Mouse (Mus musculus) limb, embryonic 13.5 days (tissue): Measurements from ENCODE around the gene Pigv. TPM values are rescaled to one million over a fixed set of nuclear protein-coding genes. Genes with fewer than 3 reads are reported as not detected.

Experiments used
- ATAC-seq: fragments of 200-750 bp; cut with Nextera tagmentation; 2 replicates; pipeline ENCODE4 v1.8.0; 2017; ENCODE audit warnings: low read depth, moderate number of reproducible peaks, moderate TSS enrichment; ENCODE audit not compliant: low FRiP score
- H3K27ac ChIP-seq: fragments of 300-500 bp; sonication (generic); 2 replicates; pipeline ENCODE4 v1.5.1; 2015; ENCODE audit warnings: inconsistent platforms, mild to moderate bottlenecking, moderate library complexity
- H3K27me3 ChIP-seq: fragments of 300-500 bp; sonication (generic); 2 replicates; pipeline ENCODE4 v1.6.1; 2015; ENCODE audit warnings: mild to moderate bottlenecking, inconsistent platforms
- H3K36me3 ChIP-seq: fragments of 300-500 bp; sonication (generic); 2 replicates; pipeline ENCODE4 v1.6.1; 2015; ENCODE audit warnings: inconsistent platforms, mild to moderate bottlenecking, moderate library complexity
- H3K4me1 ChIP-seq: fragments of 300-500 bp; sonication (generic); 2 replicates; pipeline ENCODE4 v1.6.1; 2015; ENCODE audit warnings: inconsistent platforms
- H3K4me2 ChIP-seq: fragments of 300-500 bp; sonication (generic); replicated peaks from 2 replicates; pipeline ENCODE4 v1.6.1; 2015; ENCODE audit warnings: inconsistent platforms, mild to moderate bottlenecking, moderate library complexity
- H3K4me3 ChIP-seq: fragments of 300-500 bp; sonication (generic); 2 replicates; pipeline ENCODE4 v1.5.1; 2015; ENCODE audit warnings: moderate library complexity, mild to moderate bottlenecking, inconsistent platforms
- H3K9ac ChIP-seq: fragments of 300-500 bp; sonication (generic); 2 replicates; pipeline ENCODE4 v1.6.1; 2015; ENCODE audit warnings: mild to moderate bottlenecking, inconsistent platforms
- H3K9me3 ChIP-seq: fragments of 300-500 bp; sonication (generic); 2 replicates; pipeline ENCODE4 v1.6.1; 2016; ENCODE audit warnings: inconsistent platforms
- WGBS: fragments of 180-500 bp; shearing (Covaris S2); methylation state at CpG from one replicate; pipeline ENCODE4 v1.1.7; 2015; 5-methylcytosine and 5-hydroxymethylcytosine counted together
- polyA plus RNA-seq: library from polyadenylated mRNA; unstranded; fragments of >200 nt; fragmentation: Nextera tagmentation; extraction: Ambion mirVana; gene quantifications from 2 replicates; pipeline ENCODE4 v1.2.1, GENCODE M21; 2015

The Pigv gene
- polyA plus RNA-seq, 1 experiment from 2014 or later, result 17.1 TPM

DNA sequence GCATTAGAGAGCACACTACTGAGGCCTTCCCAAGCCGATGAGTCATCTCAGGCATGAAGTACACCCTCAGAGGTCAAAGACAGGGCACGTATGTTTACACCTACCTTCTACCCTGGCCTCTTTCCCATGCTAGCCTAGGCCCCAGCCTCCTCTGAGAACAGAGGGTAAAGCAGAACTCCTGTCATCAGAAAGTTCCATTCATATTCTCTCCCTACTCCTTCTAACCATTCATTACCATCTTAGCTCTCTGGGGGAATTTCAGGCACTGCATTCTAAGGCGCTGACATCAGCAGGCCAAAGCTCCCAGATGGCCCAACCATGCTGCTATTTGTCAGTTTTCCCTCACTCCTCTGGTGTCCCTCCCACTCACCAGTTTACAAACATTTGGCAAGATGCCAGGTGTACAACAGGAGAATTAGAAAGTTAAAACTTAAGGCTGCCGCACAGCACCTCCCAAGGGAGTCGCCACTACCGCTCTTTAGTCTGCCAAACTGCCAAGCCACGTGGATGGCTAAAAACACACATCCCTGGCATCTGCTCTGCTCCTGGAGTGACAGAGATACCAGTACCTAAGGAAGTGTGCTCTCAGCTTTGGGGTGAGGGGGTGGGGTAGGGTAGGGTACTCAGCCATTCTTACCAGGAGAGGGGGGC lies 16.1 kb upstream of the Pigv start:
- 55% methylated on average over 7 of the region's 7 CpGs for WGBS
- no peak; the same call in 1 of the 2 replicates for ATAC-seq
- H3K27me3 ChIP-seq, result no peaks in the 10 kb centered on the region

GRCm38 (mm10) chr4:133687126-133687525 lies 14.7 kb upstream of the Pigv start:
- no peak overlapping the region for H3K4me2 ChIP-seq
- peaks cover 34% of the 10 kb centered on the region for H3K4me1 ChIP-seq
- no peak overlapping the region for H3K4me3 ChIP-seq
- H3K9me3 ChIP-seq, result no peaks in the 10 kb centered on the region
- no peaks in the 10 kb centered on the region for H3K27me3 ChIP-seq
- 87% methylated on average over 5 of the region's 5 CpGs for WGBS
- peaks cover 100% of the 10 kb centered on the region for H3K36me3 ChIP-seq
- H3K27ac ChIP-seq, result no peak overlapping the region
- no peak overlapping the region for H3K9ac ChIP-seq
- no peak for ATAC-seq

More for the DNA sequence above, 16.1 kb upstream of the Pigv start:
- Histone ChIP-seq H3K4me1 (peaks cover 36% of the 10 kb centered on the region), H3K36me3 (peaks cover 100% of the 10 kb centered on the region), H3K9me3 (no peaks in the 10 kb centered on the region), H3K4me2 (no peak overlapping the region), H3K9ac (no peak overlapping the region), H3K4me3 (no peak overlapping the region), H3K27ac (no peak overlapping the region)

DNA sequence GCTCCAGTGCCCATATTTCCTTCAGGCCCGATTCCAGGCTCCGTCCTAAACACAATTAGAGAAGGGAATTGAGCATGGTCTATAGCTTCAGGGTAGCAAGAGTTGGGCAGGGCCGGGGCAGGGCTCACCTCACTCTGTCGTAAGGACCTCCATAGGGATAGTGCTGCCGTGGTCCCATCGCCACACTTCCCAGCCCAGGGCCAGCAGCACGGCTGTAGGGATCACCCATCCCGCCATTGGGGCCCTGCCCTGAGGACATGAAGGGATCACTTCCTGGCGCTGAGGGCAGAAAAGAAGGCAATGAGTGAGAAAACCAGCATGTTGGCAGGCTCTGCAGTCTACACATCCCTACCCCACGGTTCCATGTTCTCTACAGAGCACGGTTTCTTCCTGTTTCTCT lies 14.1 kb upstream of the Pigv start:
- ATAC-seq, result no peak
- Histone ChIP-seq H3K4me2 (no peak overlapping the region), H3K27me3 (no peaks in the 10 kb centered on the region), H3K9me3 (no peaks in the 10 kb centered on the region), H3K36me3 (peaks cover 100% of the 10 kb centered on the region), H3K27ac (no peak overlapping the region), H3K4me1 (peaks cover 30% of the 10 kb centered on the region), H3K9ac (no peak overlapping the region), H3K4me3 (no peak overlapping the region)
- WGBS, result 88% methylated on average over 11 of the region's 11 CpGs

DNA sequence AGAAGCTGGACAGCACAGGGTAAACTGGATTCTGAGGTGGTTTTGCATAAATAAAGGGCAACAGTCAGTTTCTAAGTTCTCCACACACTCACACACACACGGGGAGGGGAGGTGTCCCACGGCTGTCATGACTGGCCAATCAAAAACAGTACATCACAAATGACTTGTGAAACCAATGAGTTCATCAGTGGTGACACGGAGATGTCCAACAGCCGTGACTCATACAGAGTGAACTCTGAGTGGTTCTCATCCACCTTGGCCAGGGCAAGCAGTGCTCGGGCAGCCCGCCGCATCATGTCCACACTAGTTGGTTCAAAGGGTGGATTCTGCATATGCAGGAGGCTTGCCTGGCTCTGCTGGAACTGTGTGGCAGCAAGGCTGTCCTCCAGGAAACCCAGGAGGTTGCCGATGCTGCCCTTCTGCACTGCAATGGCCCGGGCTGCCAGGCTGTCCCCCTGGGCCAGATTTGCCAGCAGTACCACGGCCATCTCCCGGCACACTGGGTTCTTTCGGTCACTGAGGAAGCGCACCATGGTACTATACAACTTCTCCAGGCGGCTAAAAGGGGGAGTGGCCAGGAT lies 7.8 kb upstream of the Pigv start:
- H3K9me3 ChIP-seq, result no peaks in the 10 kb centered on the region
- no peak overlapping the region for H3K4me2 ChIP-seq
- H3K4me3 ChIP-seq, result no peak overlapping the region
- peaks cover 19% of the 10 kb centered on the region for H3K4me1 ChIP-seq
- WGBS, result 92% methylated on average over 14 of the region's 14 CpGs
- peaks cover 68% of the 10 kb centered on the region for H3K36me3 ChIP-seq
- H3K27ac ChIP-seq, result no peak overlapping the region
- H3K9ac ChIP-seq, result no peak overlapping the region
- H3K27me3 ChIP-seq, result no peaks in the 10 kb centered on the region
- no peak for ATAC-seq

GRCm38 (mm10) chr4:133679629-133680028 lies 7.2 kb upstream of the Pigv start:
- WGBS, result 84% methylated on average over 7 of the region's 7 CpGs
- Histone ChIP-seq H3K4me2 (no peak overlapping the region), H3K9ac (no peak overlapping the region), H3K36me3 (peaks cover 61% of the 10 kb centered on the region), H3K27me3 (no peaks in the 10 kb centered on the region), H3K27ac (no peak overlapping the region), H3K4me1 (peaks cover 24% of the 10 kb centered on the region), H3K9me3 (no peaks in the 10 kb centered on the region), H3K4me3 (no peak overlapping the region)
- no peak for ATAC-seq

GRCm38 (mm10) chr4:133677266-133677665 lies 4.8 kb upstream of the Pigv start:
- Histone ChIP-seq H3K27me3 (no peaks in the 10 kb centered on the region), H3K36me3 (peaks cover 38% of the 10 kb centered on the region), H3K4me1 (peaks cover 39% of the 10 kb centered on the region), H3K9me3 (no peaks in the 10 kb centered on the region), H3K9ac (no peak overlapping the region), H3K4me2 (no peak overlapping the region), H3K4me3 (no peak overlapping the region), H3K27ac (no peak overlapping the region)
- WGBS, result 85% methylated on average over 7 of the region's 7 CpGs
- no peak for ATAC-seq

GRCm38 (mm10) chr4:133676189-133676588 lies 3.7 kb upstream of the Pigv start:
- H3K9ac ChIP-seq, result no peak overlapping the region
- ATAC-seq, result no peak
- WGBS, result 34% methylated on average over 3 of the region's 3 CpGs
- peaks cover 45% of the 10 kb centered on the region for H3K4me1 ChIP-seq
- H3K9me3 ChIP-seq, result no peaks in the 10 kb centered on the region
- H3K4me3 ChIP-seq, result no peak overlapping the region
- H3K36me3 ChIP-seq, result peaks cover 27% of the 10 kb centered on the region
- no peaks in the 10 kb centered on the region for H3K27me3 ChIP-seq
- H3K27ac ChIP-seq, result no peak overlapping the region
- H3K4me2 ChIP-seq, result no peak overlapping the region

GRCm38 (mm10) chr4:133675594-133676016 lies 3.2 kb upstream of the Pigv start:
- ATAC-seq, result no peak
- Histone ChIP-seq H3K4me3 (no peak overlapping the region), H3K9me3 (no peaks in the 10 kb centered on the region), H3K36me3 (peaks cover 21% of the 10 kb centered on the region), H3K9ac (no peak overlapping the region), H3K27me3 (no peaks in the 10 kb centered on the region), H3K4me2 (no peak overlapping the region), H3K27ac (peak overlapping the region; percentile 35; the same call in 1 of the 2 replicates), H3K4me1 (peaks cover 49% of the 10 kb centered on the region)
- 10% methylated on average over 5 of the region's 5 CpGs for WGBS

DNA sequence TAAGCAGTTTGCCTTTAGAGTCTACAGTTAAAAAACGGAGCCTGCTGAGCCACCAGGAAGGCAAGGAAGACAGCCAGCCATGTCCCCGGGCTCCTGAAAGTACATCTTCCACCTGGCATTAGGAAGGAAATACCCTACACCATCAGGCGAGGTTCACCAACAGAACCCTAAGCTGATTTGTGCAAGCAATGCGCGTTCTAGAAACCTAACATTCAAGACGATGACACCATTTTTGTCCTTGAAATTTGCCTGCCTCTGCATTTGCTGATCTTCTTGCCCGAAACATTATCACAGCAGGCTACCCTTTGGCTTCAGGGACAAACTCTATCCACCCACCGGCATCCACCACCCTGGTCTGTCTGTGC lies 1.9 kb upstream of the Pigv start:
- no peak overlapping the region for H3K4me3 ChIP-seq
- peaks cover 60% of the 10 kb centered on the region for H3K4me1 ChIP-seq
- ATAC-seq, result no peak
- no peaks in the 10 kb centered on the region for H3K27me3 ChIP-seq
- peaks cover 9% of the 10 kb centered on the region for H3K36me3 ChIP-seq
- peak overlapping the region; percentile 83 for H3K4me2 ChIP-seq
- H3K9ac ChIP-seq, result 0 out of 2 replicates have a peak overlapping the region, but pooled peaks have one; percentile 88
- whole genome bisulfite sequencing, result 65% methylated on average over 8 of the region's 8 CpGs
- no peaks in the 10 kb centered on the region for H3K9me3 ChIP-seq
- peak overlapping the region; percentile 74 for H3K27ac ChIP-seq

- ATAC-seq, result no peak
- Histone ChIP-seq H3K27me3 (no peaks in the 10 kb centered on the region), H3K36me3 (peaks cover 7% of the 10 kb centered on the region), H3K9me3 (no peaks in the 10 kb centered on the region), H3K4me2 (peak overlapping the region; percentile 83), H3K4me3 (peak overlapping the region; percentile 63), H3K4me1 (peaks cover 60% of the 10 kb centered on the region), H3K27ac (peak overlapping the region; percentile 98), H3K9ac (peak overlapping the region; percentile 88; the same call in 1 of the 2 replicates)
- WGBS, result 27% methylated on average over 10 of the region's 10 CpGs
Measured at GRCm38 (mm10) chr4:133673666-133674330, 1.4 kb upstream of the Pigv start.

DNA sequence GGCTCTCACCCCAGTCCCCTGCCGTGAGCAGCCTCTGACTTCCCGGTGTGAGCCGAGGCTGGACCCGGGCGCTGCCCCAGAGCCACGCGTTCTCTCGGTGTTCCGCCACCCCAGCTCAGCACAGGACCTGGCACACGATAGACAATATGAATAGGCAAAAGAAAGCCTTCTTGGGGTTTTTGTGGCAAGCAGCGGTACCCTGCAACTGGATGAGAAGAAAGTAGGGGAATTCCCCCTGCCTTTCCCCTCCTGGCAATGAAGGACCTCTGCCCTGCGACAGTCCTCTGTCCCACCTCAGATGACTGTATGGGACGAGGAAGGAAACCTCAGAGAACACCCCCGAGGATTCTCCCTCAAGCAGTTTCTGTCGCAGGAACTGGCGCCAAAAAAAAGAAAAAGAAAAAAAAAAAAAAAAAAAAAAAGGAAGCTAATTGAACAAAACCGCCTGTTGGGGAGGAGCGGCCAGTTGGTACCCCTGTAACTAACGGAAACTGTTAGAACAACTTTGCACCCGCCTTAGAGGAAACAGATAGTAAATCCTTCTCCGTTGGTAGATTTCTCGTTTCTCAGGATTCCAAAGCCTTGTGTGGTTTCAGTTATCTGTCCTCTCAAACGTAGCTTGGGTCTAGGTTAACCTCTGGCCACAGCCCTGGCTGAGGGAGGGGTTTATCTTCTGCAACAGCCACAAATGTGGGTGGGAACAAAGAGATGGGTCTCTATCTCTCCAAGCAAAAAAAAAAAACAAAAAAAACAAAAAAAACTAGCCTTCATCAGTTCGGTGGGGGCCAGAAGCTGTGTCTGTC lies 599 bp upstream of the Pigv start:
- H3K4me3 ChIP-seq, result peak overlapping the region; percentile 63
- H3K9me3 ChIP-seq, result no peaks in the 10 kb centered on the region
- no peaks in the 10 kb centered on the region for H3K27me3 ChIP-seq
- H3K27ac ChIP-seq, result peak overlapping the region; percentile 98
- WGBS, result under 1% methylated on average over 24 of the region's 24 CpGs
- peaks cover 5% of the 10 kb centered on the region for H3K36me3 ChIP-seq
- ATAC-seq, result no peak; the same call in 1 of the 2 replicates
- peaks cover 60% of the 10 kb centered on the region for H3K4me1 ChIP-seq
- peak overlapping the region; percentile 88 for H3K9ac ChIP-seq
- peak overlapping the region; percentile 83 for H3K4me2 ChIP-seq
